Mouse (Mus musculus): ENCODE data around the gene Nat8f6.
"Not testable (repeated sequence)": the region's sequence is repeated elsewhere in the genome, so short reads cannot be mapped to it uniquely, and the experiment has no call there.

Gene Nat8f6

GRCm38 (mm10) chr6:85835104-85835503 is 14.3 kb upstream of the Nat8f6 start:
- not testable (repeated sequence) for DNase-seq

- DNase-seq: not testable (repeated sequence)
Measured at GRCm38 (mm10) chr6:85834504-85835100, 13.8 kb upstream of the Nat8f6 start.

GRCm38 (mm10) chr6:85831796-85832321 is 11.1 kb upstream of the Nat8f6 start, which contains the start of gene Nat8:
Gene Nat8 (minus strand): TSS chr6:85832082.
- no peak for DNase-seq

- no peak for DNase-seq
Measured at GRCm38 (mm10) chr6:85829462-85829861, 8.7 kb upstream of the Nat8f6 start.

- no peak for DNase-seq
Measured at GRCm38 (mm10) chr6:85825886-85826285, 5.1 kb upstream of the Nat8f6 start.

- no peak for DNase-seq
Measured at GRCm38 (mm10) chr6:85823382-85824090, 2.8 kb upstream of the Nat8f6 start.

- DNase-seq: no peak
Measured at GRCm38 (mm10) chr6:85822286-85822685, 1.5 kb upstream of the Nat8f6 start.

- no peak for DNase-seq
Measured at GRCm38 (mm10) chr6:85818338-85818737, 2.4 kb downstream of the Nat8f6 start.

GRCm38 (mm10) chr6:85813339-85813738 is 7.4 kb downstream of the Nat8f6 start:
- no peak for DNase-seq

- DNase-seq: not testable (repeated sequence)
Measured at GRCm38 (mm10) chr6:85810942-85811537, 9.7 kb downstream of the Nat8f6 start.

GRCm38 (mm10) chr6:85810514-85810913 is 10.2 kb downstream of the Nat8f6 start:
- DNase-seq: not testable (repeated sequence)

GRCm38 (mm10) chr6:85809784-85810183 is 11.0 kb downstream of the Nat8f6 start:
- DNase-seq: not testable (repeated sequence)

GRCm38 (mm10) chr6:85803180-85803579 is 17.6 kb downstream of the Nat8f6 start:
- not testable (repeated sequence) for DNase-seq

GRCm38 (mm10) chr6:85765532-85765931 is 55.2 kb downstream of the Nat8f6 start, which contains the start of gene Nat8f3:
Gene Nat8f3 (minus strand): TSS chr6:85765754.
- DNase-seq: peak; percentile 2

GRCm38 (mm10) chr6:85763127-85764070 is 57.4 kb downstream of the Nat8f6 start:
- DNase-seq: not testable (repeated sequence)

- not testable (repeated sequence) for DNase-seq
Measured at GRCm38 (mm10) chr6:85762678-85763077, 58.1 kb downstream of the Nat8f6 start.
